Mouse (Mus musculus) spleen, adult 2 months (tissue): ENCODE measurements around the gene Ccdc86. TPM values are rescaled to one million over a fixed set of nuclear protein-coding genes. Genes with fewer than 3 reads are reported as not detected.
A peak's percentile ranks its signal among the peaks of the same experiment; 100 is the strongest.

Experiments
- DNase-seq, 2 experiments: peaks; one replicate each; pipeline versions ENCODE4 v3.0.0 to v3.0.0-alpha.2; 2012 to 2021; ENCODE audit warnings: low spot score in 2 of 2, low read depth in 1 of 2
- H3K27ac ChIP-seq: fragments of 200-500 bp; 2 replicates; pipeline ENCODE4 v1.5.1; 2012; ENCODE audit warnings: low read length, inconsistent platforms; ENCODE audit not compliant: insufficient read depth
- H3K27me3 ChIP-seq: fragments of 200-500 bp; 2 replicates; pipeline ENCODE4 v1.6.1; 2012; ENCODE audit warnings: mild to moderate bottlenecking, moderate library complexity, low read length, inconsistent platforms; ENCODE audit not compliant: control insufficient read depth, insufficient read depth
- H3K36me3 ChIP-seq: fragments of 200-500 bp; 2 replicates; pipeline ENCODE4 v1.6.1; 2012; ENCODE audit warnings: mild to moderate bottlenecking, low read length, inconsistent platforms; ENCODE audit not compliant: control insufficient read depth, insufficient read depth
- H3K4me1 ChIP-seq: fragments of 200-500 bp; 2 replicates; pipeline ENCODE4 v1.6.1; 2011; ENCODE audit warnings: inconsistent platforms; ENCODE audit not compliant: control insufficient read depth, insufficient read depth, insufficient read length
- H3K4me3 ChIP-seq: fragments of 200-500 bp; 2 replicates; pipeline ENCODE4 v1.5.1; 2011; ENCODE audit warnings: mild to moderate bottlenecking, inconsistent platforms; ENCODE audit not compliant: insufficient read depth, insufficient read length; ENCODE audit errors: extremely low read depth
- CTCF ChIP-seq: fragments of 200-500 bp; IDR thresholded peaks from 2 replicates; pipeline ENCODE4 v1.5.1; 2011; ENCODE audit warnings: mild to moderate bottlenecking, inconsistent platforms; ENCODE audit not compliant: insufficient read depth, insufficient read length, insufficient replicate concordance; ENCODE audit errors: extremely low read depth
- POLR2A ChIP-seq: fragments of 200-500 bp; IDR thresholded peaks from 2 replicates; pipeline ENCODE4 v1.6.1; 2011; ENCODE audit warnings: low read depth, low read length, inconsistent platforms
- WGBS: fragments of 180-500 bp; shearing (Covaris S2); methylation state at CpG from one replicate; pipeline ENCODE4 v1.1.7; 2018; 5-methylcytosine and 5-hydroxymethylcytosine counted together
- polyA plus RNA-seq: library from polyadenylated mRNA; depleted of rRNA; stranded (reverse); fragments of >200 nt; gene quantifications from 2 replicates; pipeline ENCODE4 v1.2.3, GENCODE M21; 2012

Gene Ccdc86
- polyA plus RNA-seq, 1 experiment: 4.3 TPM

DNA sequence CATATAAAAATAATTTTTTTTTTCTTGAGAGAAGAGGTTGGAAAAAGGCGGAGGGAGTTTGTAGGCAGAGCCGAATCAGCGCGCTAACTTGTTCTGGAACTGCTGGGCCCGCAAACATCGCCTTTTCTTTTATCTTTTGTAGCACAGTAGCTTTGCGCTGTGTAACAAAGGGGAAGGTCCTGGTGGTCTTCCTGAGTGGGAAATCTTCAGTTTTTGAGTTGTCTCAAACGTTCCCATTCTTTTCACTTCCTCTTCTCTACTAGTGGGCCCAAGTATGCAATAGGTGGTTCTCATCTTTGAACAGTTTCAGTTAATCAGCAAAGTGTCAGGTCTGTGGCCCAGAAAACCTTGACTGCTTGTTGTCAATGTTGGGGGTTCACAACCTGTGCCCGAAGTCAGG, 492 bp upstream of the Ccdc86 start:
- Histone ChIP-seq H3K27ac (0 out of 2 replicates have a peak overlapping the region, but pooled peaks have one; percentile 21), H3K4me1 (peaks cover 9% of the 10 kb centered on the region), H3K4me3 (peak overlapping the region; percentile 45), H3K36me3 (0 out of 2 replicates have a peak, but pooled peaks cover under 1% of the 10 kb centered on the region), H3K27me3 (no peaks in the 10 kb centered on the region)
- DNase-seq: peak in 1 of 2 experiments; percentile 9
- TF ChIP-seq CTCF (no peak), POLR2A (no peak)
- 23% methylated on average over 9 of the region's 9 CpGs for WGBS

GRCm38 (mm10) chr19:10948416-10948815, 650 bp downstream of the Ccdc86 start:
- WGBS: under 1% methylated on average over 20 of the region's 20 CpGs

GRCm38 (mm10) chr19:10947219-10947618, 1.8 kb downstream of the Ccdc86 start:
- TF ChIP-seq POLR2A (no peak), CTCF (no peak)
- H3K36me3 ChIP-seq: peaks cover 15% of the 10 kb centered on the region
- WGBS: 89% methylated on average over 5 of the region's 5 CpGs
- DNase-seq: no peak
- H3K27me3 ChIP-seq: no peaks in the 10 kb centered on the region
- H3K4me1 ChIP-seq: peaks cover 9% of the 10 kb centered on the region
- no peak overlapping the region for H3K4me3 ChIP-seq
- H3K27ac ChIP-seq: no peak overlapping the region

More at GRCm38 (mm10) chr19:10948416-10948815, 650 bp downstream of the Ccdc86 start:
- Histone ChIP-seq H3K4me1 (peaks cover 9% of the 10 kb centered on the region), H3K27ac (no peak overlapping the region), H3K36me3 (peaks cover 7% of the 10 kb centered on the region; the same call in 1 of the 2 replicates), H3K27me3 (no peaks in the 10 kb centered on the region), H3K4me3 (peak overlapping the region; percentile 91; the same call in 1 of the 2 replicates)
- TF ChIP-seq POLR2A: no peak
- TF ChIP-seq CTCF: no peak
- no peak for DNase-seq

DNA sequence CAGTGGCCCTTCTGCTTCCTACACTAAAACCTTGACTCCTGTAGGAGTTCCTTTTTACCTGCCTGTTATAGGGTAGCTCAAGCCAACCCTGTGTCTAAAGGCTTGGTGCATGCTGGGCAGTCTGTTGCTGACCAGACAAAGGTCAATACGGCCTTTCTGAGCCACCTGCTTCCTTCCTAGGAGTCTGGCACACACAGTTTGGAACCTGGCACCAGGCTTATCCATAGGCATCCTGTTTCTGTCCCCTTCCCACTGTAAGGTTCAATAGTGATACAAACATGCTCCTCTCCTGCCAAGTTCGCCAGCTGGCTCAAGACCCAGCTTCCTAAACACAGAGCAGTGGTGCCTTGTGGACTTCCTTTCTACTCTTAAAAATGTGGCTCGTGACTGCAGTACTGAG, 2.6 kb downstream of the Ccdc86 start:
- Histone ChIP-seq H3K27me3 (no peaks in the 10 kb centered on the region), H3K4me1 (peaks cover 9% of the 10 kb centered on the region), H3K27ac (no peak overlapping the region), H3K4me3 (no peak overlapping the region), H3K36me3 (peaks cover 20% of the 10 kb centered on the region)
- WGBS: 76% methylated on average over 3 of the region's 3 CpGs
- DNase-seq: no peak
- TF ChIP-seq POLR2A: no peak
- no peak for TF ChIP-seq CTCF

- H3K4me3 ChIP-seq: no peak overlapping the region
- no peak overlapping the region for H3K27ac ChIP-seq
- WGBS: 38% methylated on average over 3 of the region's 3 CpGs
- no peaks in the 10 kb centered on the region for H3K27me3 ChIP-seq
- peaks cover 20% of the 10 kb centered on the region for H3K36me3 ChIP-seq
- TF ChIP-seq CTCF (no peak), POLR2A (no peak)
- DNase-seq: peak in 1 of 2 experiments; percentile 11
- peaks cover 13% of the 10 kb centered on the region for H3K4me1 ChIP-seq
These were observed 5.1 kb downstream of the Ccdc86 start for GRCm38 (mm10) chr19:10943955-10944354.

DNA sequence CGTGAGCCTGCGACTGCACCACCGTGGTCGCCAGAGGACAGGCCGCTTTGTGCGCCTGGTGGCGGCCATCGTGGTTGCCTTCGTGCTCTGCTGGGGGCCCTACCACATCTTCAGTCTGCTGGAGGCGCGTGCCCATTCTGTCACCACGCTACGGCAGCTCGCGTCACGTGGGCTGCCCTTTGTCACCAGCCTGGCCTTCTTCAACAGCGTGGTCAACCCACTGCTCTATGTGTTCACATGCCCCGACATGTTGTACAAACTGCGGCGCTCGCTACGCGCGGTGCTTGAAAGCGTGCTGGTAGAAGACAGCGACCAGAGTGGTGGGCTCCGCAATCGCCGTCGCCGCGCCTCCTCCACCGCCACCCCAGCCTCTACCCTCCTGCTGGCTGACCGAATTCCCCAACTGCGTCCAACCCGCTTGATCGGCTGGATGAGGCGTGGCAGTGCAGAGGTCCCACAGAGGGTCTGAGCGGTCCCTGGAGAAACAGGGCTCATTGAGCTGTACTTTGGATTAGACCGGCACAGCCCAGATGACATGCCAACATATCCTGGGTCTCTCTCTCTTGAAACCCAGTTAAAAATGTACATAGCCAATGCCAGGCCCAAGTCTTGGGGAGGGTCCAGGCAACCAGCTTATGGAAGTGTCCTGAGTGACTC, 8.1 kb downstream of the Ccdc86 start:
- TF ChIP-seq CTCF (no peak), POLR2A (no peak)
- Histone ChIP-seq H3K27ac (no peak overlapping the region), H3K36me3 (peaks cover 20% of the 10 kb centered on the region), H3K27me3 (no peaks in the 10 kb centered on the region), H3K4me1 (peaks cover 4% of the 10 kb centered on the region), H3K4me3 (no peak overlapping the region)
- no peak for DNase-seq
- 66% methylated on average over 40 of the region's 40 CpGs for WGBS

- 37% methylated on average over 37 of the region's 37 CpGs for WGBS
- Histone ChIP-seq H3K27me3 (no peaks in the 10 kb centered on the region), H3K36me3 (peaks cover 20% of the 10 kb centered on the region), H3K27ac (no peak overlapping the region), H3K4me1 (peaks cover 4% of the 10 kb centered on the region), H3K4me3 (no peak overlapping the region)
- DNase-seq: peak; percentile 28 to 58
- TF ChIP-seq POLR2A (no peak), CTCF (peak; percentile 76)
These were observed 8.8 kb downstream of the Ccdc86 start for GRCm38 (mm10) chr19:10940097-10940800.
